Mouse (Mus musculus): Measurements from ENCODE around the gene Tiam1. TPM values are rescaled to one million over a fixed set of nuclear protein-coding genes. Genes with fewer than 3 reads are reported as not detected.
A peak's percentile ranks its signal among the peaks of the same experiment; 100 is the strongest.

Tiam1 gene
- polyA plus RNA-seq, 1 experiment from 2014 or later = 12.3 TPM

DNA sequence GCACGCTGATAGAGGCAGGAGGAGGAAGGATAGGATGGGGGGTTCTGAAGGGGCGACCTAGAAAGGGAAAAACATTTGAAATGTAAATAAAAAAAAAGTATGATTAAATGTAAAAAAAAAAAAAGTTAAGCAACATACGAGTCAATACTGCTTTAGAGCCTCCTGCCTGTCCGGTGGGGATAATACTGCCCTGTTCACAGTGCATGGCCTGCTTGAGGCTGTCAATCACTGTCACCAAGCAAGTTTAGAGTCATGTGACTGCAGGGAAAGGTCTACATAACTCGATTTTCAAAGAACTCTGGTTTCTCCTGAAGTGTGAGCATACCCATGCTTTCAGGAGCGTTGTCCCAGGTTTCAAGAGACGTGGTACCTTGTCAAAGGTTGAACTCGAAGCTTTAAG lies 15.2 kb downstream of the Tiam1 start:
- H3K4me2 ChIP-seq (replicated peaks) = no peak overlapping the region
- H3K9me3 ChIP-seq = no peaks in the 10 kb centered on the region
- ATAC-seq = 0 out of 2 replicates have a peak, but pooled peaks have one; percentile 18
- no peak overlapping the region for H3K9ac ChIP-seq
- H3K4me1 ChIP-seq (replicated peaks) = peaks cover 16% of the 10 kb centered on the region
- no peak overlapping the region for H3K27ac ChIP-seq
- no peaks in the 10 kb centered on the region for H3K27me3 ChIP-seq (replicated peaks)
- H3K36me3 ChIP-seq = no peaks in the 10 kb centered on the region
- 67% methylated on average over 8 of the region's 8 CpGs for WGBS
- no peak overlapping the region for H3K4me3 ChIP-seq (replicated peaks)

DNA sequence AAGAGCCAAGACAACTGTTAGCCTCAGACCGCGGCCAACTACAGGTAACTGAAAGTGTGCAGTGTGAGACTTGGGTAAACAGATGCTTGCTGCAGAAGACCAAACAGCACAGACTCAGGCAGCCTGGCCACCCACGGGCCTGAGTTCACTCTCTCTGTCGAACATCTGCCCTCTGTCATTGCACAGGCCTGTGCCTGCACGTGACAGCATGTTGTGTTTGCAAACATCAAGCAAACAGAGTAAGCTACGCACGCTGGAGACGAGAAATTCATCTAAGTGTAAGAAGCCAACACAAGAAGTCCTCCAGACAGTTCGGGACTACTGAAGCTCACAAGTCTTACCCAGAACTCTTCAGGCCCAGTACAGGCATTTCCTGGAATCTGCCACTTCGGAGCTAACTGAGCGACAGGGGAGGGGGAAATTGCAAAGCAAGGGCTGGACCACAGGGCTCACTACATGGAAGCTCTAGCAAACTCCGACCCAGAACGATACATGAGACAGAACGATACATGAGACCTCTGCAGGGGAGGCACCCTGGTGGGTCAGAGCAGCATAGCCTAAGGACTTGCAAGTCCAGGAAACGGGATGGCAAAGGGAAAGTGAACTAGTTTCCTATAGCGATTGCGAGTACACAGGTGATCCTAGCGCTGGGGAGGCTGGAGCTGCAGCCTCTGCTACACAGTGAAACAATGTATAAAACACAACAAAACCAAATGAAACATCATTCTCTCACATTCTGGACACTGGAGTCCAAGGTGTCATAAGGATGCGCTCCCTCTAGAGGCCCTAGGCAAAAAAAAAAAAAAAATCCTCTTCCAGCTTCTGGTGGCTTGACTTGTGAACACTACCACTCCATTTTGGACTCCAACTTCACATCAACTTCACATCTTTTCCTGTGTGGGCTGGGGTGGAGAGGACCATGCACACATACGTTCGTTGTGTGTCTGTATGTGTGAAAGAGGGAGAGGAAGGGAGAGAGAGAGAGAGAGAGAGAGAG lies 18.0 kb downstream of the Tiam1 start:
- Histone ChIP-seq H3K4me3 (replicated peaks) (no peak overlapping the region), H3K27ac (peak overlapping the region; percentile 37; the same call in 1 of the 2 replicates), H3K36me3 (no peaks in the 10 kb centered on the region), H3K4me1 (replicated peaks) (peaks cover 19% of the 10 kb centered on the region), H3K27me3 (replicated peaks) (no peaks in the 10 kb centered on the region), H3K4me2 (replicated peaks) (no peak overlapping the region), H3K9me3 (no peaks in the 10 kb centered on the region), H3K9ac (no peak overlapping the region)
- peak; percentile 46 for ATAC-seq
- WGBS = 49% methylated on average over 21 of the region's 21 CpGs

DNA sequence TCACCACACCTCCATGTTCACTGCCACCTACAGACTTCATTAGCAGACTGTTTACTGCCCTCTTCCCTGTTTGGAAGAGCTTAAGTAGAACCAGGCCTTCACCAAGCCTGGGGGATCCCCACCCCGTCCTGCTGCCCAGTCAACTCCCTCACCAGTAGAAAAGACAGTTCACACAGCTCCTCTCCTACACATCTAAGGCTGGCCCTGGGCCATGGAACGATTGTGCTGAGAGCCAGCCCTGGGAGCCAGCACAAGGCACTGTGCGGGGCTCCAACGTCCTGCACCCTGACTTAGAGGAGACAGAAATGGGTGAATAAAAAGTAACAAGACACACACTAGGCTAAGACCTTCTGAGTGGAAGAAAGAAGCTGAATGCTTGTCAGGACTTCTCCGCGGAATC lies 20.5 kb downstream of the Tiam1 start:
- Histone ChIP-seq H3K36me3 (0 out of 2 replicates have a peak, but pooled peaks cover 3% of the 10 kb centered on the region), H3K9ac (no peak overlapping the region), H3K4me3 (replicated peaks) (no peak overlapping the region), H3K4me2 (replicated peaks) (no peak overlapping the region), H3K4me1 (replicated peaks) (peaks cover 10% of the 10 kb centered on the region), H3K9me3 (no peaks in the 10 kb centered on the region), H3K27me3 (replicated peaks) (no peaks in the 10 kb centered on the region), H3K27ac (no peak overlapping the region)
- WGBS = 78% methylated on average over 6 of the region's 6 CpGs
- ATAC-seq = no peak

DNA sequence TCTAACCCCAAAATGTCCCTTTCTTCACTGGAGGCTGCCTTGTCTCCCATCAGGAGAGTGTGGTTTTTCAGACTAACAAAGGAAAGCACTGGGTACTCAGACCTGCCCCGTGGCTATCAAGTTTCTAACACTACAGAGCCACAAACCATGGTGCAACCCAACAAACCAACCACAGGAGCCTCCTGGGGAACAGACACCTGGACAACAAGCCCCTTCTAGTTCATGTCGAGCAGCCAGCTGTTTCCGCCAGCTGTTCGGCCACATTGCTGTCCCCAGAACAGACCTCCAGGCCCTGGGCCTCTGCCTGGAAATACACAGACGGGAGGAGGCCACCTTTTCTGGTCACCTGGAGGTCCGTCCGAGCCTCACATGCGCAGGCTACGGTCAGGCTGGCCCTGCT lies 21.1 kb downstream of the Tiam1 start:
- Histone ChIP-seq H3K9ac (no peak overlapping the region), H3K27me3 (replicated peaks) (no peaks in the 10 kb centered on the region), H3K36me3 (0 out of 2 replicates have a peak, but pooled peaks cover 3% of the 10 kb centered on the region), H3K9me3 (no peaks in the 10 kb centered on the region), H3K27ac (no peak overlapping the region), H3K4me2 (replicated peaks) (no peak overlapping the region), H3K4me3 (replicated peaks) (no peak overlapping the region), H3K4me1 (replicated peaks) (peaks cover 10% of the 10 kb centered on the region)
- 83% methylated on average over 9 of the region's 9 CpGs for WGBS
- ATAC-seq = no peak

DNA sequence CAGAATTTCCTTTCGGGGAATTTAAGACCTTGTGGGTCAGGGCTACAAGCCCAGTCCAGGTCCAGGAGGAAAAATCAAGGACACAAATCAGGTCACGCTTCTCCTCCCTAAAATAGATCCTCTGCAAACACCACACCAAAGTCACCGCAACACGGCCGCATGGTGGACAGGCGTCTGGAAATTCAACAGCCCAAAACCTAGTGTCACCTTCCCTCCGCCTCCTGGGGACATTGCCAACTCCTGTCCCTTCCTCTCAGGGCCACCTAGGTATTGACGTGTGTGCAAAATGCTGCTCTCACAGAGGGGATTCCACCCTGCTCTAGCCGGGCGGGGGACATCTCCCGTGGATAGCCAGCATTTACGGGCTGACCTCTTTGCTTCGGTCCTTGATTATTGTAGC lies 21.8 kb downstream of the Tiam1 start:
- no peak overlapping the region for H3K27ac ChIP-seq
- no peak for ATAC-seq
- 0 out of 2 replicates have a peak, but pooled peaks cover 3% of the 10 kb centered on the region for H3K36me3 ChIP-seq
- H3K4me1 ChIP-seq (replicated peaks) = peaks cover 12% of the 10 kb centered on the region
- no peaks in the 10 kb centered on the region for H3K27me3 ChIP-seq (replicated peaks)
- no peaks in the 10 kb centered on the region for H3K9me3 ChIP-seq
- H3K9ac ChIP-seq = no peak overlapping the region
- no peak overlapping the region for H3K4me3 ChIP-seq (replicated peaks)
- no peak overlapping the region for H3K4me2 ChIP-seq (replicated peaks)
- WGBS = 90% methylated on average over 13 of the region's 13 CpGs

DNA sequence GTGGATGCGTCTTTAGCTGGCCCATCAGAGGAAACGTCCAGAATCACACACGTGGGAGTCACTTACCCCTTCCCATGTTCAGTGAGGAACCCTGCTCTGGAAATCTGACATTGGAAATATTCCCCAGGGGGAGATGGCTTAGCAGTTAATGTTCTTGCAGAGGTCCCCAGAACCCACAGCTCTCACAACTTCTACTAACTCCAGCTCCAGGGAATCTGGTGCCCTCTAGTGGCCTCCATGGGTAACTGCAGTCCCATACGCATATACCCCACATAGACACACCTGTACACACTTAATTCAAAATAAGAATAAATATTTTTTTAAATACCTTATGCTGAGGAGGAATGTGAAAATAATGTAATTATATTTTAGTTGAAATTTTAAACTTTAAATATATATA lies 23.6 kb downstream of the Tiam1 start:
- ATAC-seq = no peak
- Histone ChIP-seq H3K9me3 (no peaks in the 10 kb centered on the region), H3K4me2 (replicated peaks) (no peak overlapping the region), H3K27ac (no peak overlapping the region), H3K36me3 (0 out of 2 replicates have a peak, but pooled peaks cover 3% of the 10 kb centered on the region), H3K4me3 (replicated peaks) (no peak overlapping the region), H3K4me1 (replicated peaks) (0 out of 2 replicates have a peak, but pooled peaks cover 8% of the 10 kb centered on the region), H3K9ac (no peak overlapping the region), H3K27me3 (replicated peaks) (no peaks in the 10 kb centered on the region)
- WGBS = 95% methylated on average over 4 of the region's 4 CpGs

DNA sequence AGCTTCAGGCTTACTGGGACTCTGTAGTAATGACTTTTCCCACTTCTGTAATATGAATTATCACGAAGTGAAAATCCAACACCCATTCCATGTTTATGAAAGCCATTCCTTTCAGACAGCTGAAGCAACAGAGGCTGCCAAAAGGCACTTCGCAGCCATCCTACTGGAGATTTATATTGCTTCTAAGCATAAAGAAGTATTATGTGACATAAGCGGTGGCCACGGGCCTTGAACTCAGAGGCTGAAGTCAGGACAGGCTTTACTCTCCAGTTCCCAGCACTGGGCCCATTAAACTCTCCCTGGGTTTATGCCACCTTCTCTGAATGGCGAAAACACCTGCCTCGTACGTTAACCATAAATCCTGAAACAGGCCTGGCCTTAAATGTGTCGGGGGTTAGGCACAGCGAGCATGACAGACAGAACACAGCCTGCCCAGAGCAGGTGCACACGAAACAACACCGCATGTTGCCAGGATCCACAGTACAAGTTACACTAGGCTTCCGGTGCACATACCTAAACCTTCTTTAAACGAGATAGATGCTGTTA lies 26.9 kb downstream of the Tiam1 start:
- ATAC-seq = no peak
- Histone ChIP-seq H3K27ac (no peak overlapping the region), H3K27me3 (replicated peaks) (no peaks in the 10 kb centered on the region), H3K4me2 (replicated peaks) (no peak overlapping the region), H3K36me3 (0 out of 2 replicates have a peak, but pooled peaks cover 3% of the 10 kb centered on the region), H3K9ac (no peak overlapping the region), H3K4me3 (replicated peaks) (no peak overlapping the region), H3K9me3 (no peaks in the 10 kb centered on the region), H3K4me1 (replicated peaks) (0 out of 2 replicates have a peak, but pooled peaks cover 4% of the 10 kb centered on the region)
- 62% methylated on average over 13 of the region's 13 CpGs for WGBS

DNA sequence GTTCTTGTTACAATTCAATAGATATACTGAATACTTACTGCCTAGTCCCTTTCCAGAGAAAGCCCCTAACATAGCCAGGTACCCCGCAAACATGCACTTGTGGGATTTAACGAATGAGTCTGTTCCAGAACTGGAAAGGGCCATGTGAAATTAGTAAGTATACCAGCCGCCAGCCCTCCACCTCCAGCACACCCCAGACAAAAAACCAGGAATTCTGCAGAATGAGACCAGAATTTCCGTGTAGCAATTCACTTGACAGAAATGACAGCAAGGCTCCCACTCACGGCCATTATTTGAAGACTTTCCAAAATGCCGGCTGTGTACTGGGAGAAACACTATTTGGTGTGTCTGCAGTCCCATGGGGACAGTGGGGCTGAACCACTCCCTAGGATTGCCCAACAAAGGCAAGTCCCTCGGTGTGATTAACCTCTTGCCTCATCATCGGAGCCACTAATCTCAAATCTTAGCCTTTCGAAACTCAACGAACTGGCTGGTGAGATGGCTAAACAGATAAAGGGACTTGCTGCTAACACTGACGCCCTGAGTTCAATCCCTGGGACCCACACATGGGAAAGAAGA lies 30.9 kb downstream of the Tiam1 start:
- Histone ChIP-seq H3K9ac (no peak overlapping the region), H3K27ac (no peak overlapping the region), H3K9me3 (no peaks in the 10 kb centered on the region), H3K4me1 (replicated peaks) (0 out of 2 replicates have a peak, but pooled peaks cover 6% of the 10 kb centered on the region), H3K4me2 (replicated peaks) (no peak overlapping the region), H3K36me3 (no peaks in the 10 kb centered on the region), H3K27me3 (replicated peaks) (no peaks in the 10 kb centered on the region), H3K4me3 (replicated peaks) (no peak overlapping the region)
- no peak for ATAC-seq
- WGBS = 84% methylated on average over 11 of the region's 11 CpGs

DNA sequence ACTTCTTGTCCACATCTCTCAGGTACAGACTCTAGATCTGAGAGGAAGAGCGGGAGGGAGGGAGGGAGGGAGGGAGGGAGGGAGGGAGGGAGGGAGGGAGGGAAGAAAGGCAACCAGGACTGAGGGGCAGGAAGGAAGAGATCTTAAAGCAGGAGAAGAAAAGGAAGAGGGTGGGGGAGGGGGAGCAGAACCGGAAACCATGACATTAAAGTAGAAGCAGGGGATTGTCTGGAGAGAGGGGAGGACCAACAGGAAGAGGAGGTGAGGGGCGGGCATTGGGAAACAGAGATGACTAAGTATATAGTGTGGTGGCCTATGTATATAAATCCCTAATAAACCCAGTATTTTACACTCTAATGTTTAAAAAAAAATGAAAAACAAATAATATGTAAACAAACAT lies 34.1 kb downstream of the Tiam1 start:
- Histone ChIP-seq H3K36me3 (no peaks in the 10 kb centered on the region), H3K9ac (no peak overlapping the region), H3K27me3 (replicated peaks) (no peaks in the 10 kb centered on the region), H3K9me3 (no peaks in the 10 kb centered on the region), H3K4me1 (replicated peaks) (peaks cover 9% of the 10 kb centered on the region; the same call in 1 of the 2 replicates), H3K4me3 (replicated peaks) (no peak overlapping the region), H3K27ac (no peak overlapping the region), H3K4me2 (replicated peaks) (no peak overlapping the region)
- 49% methylated on average over 3 of the region's 3 CpGs for WGBS
- no peak for ATAC-seq

DNA sequence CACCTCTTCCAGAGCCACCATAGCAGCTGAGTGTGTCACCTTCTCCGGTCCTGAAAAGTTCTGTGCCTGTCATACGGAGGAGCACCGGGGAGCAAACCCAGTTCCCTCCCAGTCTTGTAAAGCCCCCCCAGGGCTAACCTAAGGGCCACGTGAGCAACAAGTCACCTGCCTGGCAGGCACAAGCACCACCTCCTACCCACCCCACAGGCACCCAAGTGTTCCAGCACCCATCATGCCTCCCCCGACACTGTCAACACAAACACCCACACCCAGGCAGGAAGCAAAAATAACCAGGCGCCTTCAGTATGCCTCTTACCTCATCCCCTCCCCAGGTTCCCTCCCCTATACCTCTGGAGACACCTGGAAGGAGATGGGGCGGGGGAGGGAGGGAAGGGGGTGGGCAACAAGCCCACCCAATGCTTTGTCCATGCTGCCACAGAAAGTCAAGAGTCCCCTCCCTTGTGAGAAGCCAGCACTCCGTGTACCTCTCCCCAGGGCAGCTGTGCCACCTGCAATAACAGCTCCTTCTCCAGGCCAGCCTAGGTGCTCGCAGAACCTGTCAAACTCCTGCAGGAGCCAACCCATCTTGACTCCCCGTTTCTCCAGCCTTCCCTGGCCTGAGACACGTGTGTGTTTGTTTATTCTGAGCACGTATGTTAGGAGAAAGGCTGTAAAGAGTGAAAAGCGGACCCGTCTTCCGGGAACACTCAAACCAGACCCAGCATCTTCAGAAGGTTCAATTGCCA lies 38.7 kb downstream of the Tiam1 start:
- no peak overlapping the region for H3K4me2 ChIP-seq (replicated peaks)
- WGBS = 52% methylated on average over 15 of the region's 15 CpGs
- no peaks in the 10 kb centered on the region for H3K36me3 ChIP-seq
- no peaks in the 10 kb centered on the region for H3K9me3 ChIP-seq
- H3K9ac ChIP-seq = no peak overlapping the region
- H3K4me3 ChIP-seq (replicated peaks) = no peak overlapping the region
- ATAC-seq = peak; percentile 37; the same call in 1 of the 2 replicates
- peaks cover 11% of the 10 kb centered on the region; the same call in 1 of the 2 replicates for H3K4me1 ChIP-seq (replicated peaks)
- no peak overlapping the region for H3K27ac ChIP-seq
- H3K27me3 ChIP-seq (replicated peaks) = no peaks in the 10 kb centered on the region

DNA sequence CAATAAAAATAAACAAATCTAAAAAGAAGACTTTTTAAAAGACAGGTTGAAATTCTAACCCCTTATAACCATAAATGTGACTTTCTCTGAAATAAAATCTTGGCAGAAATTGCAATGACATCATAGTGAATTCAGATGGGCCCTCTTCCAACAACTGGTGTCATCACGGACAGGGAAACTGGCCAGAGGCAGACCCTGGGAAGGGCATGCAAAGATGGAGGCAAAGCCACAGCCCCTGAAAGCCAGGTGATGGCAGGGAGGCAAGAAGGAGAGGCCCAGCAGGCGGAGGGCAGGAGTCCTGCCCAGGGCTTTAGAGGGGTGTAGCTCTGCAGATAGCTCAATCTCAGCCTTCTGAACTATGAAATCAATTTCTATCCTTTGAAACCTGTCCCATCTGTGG lies 39.8 kb downstream of the Tiam1 start:
- H3K36me3 ChIP-seq = no peaks in the 10 kb centered on the region
- no peak overlapping the region for H3K27ac ChIP-seq
- no peaks in the 10 kb centered on the region for H3K9me3 ChIP-seq
- WGBS = 82% methylated on average over 2 of the region's 2 CpGs
- H3K4me2 ChIP-seq (replicated peaks) = no peak overlapping the region
- no peak overlapping the region for H3K4me3 ChIP-seq (replicated peaks)
- H3K27me3 ChIP-seq (replicated peaks) = no peaks in the 10 kb centered on the region
- H3K9ac ChIP-seq = no peak overlapping the region
- no peak for ATAC-seq
- peaks cover 11% of the 10 kb centered on the region for H3K4me1 ChIP-seq (replicated peaks)

DNA sequence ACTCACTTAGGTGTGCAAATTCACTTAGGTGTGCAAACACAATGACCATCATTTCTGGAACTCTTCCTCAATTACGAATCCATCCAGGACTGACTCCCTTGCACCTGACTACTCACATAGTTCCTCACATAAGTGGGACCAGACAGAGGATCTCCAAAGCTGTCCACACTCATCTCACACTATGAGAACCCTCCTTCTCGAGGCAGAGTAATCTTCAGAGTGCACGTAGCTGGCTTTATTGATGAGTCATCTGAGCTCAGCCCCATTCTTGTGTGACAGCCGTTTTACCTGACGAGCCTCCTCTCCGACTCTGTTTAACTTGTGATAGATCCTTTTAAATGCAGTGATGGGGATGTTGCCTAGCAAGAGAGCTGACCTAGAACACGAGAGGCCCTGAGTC lies 41.0 kb downstream of the Tiam1 start:
- no peak overlapping the region for H3K4me3 ChIP-seq (replicated peaks)
- ATAC-seq = no peak

More for the DNA sequence above, 41.0 kb downstream of the Tiam1 start:
- H3K4me1 ChIP-seq (replicated peaks) = peaks cover 11% of the 10 kb centered on the region
- H3K9me3 ChIP-seq = no peaks in the 10 kb centered on the region
- no peak overlapping the region for H3K27ac ChIP-seq
- WGBS = 70% methylated on average over 7 of the region's 7 CpGs
- H3K4me2 ChIP-seq (replicated peaks) = no peak overlapping the region
- H3K36me3 ChIP-seq = no peaks in the 10 kb centered on the region
- H3K9ac ChIP-seq = no peak overlapping the region
- no peaks in the 10 kb centered on the region for H3K27me3 ChIP-seq (replicated peaks)
